Mouse (Mus musculus) effector memory CD4-positive, alpha-beta T cell, adult 7 months (primary cell): ENCODE data around the gene Olfr826. TPM values are rescaled to one million over a fixed set of nuclear protein-coding genes. Genes with fewer than 3 reads are reported as not detected.

Experiments
- polyA plus RNA-seq: library from polyadenylated mRNA; unstranded; fragments of 100-300 nt; shearing (Covaris generic); gene quantifications from one replicate; pipeline ENCODE4 v1.2.1, GENCODE M21; 2017

The Olfr826 gene
- not detected for polyA plus RNA-seq

GRCm38 (mm10) chr10:130184086-130184485 lies at the start of gene Olfr826:
Gene Olfr826, minus strand, starts transcription at chr10:130184186.

DNA sequence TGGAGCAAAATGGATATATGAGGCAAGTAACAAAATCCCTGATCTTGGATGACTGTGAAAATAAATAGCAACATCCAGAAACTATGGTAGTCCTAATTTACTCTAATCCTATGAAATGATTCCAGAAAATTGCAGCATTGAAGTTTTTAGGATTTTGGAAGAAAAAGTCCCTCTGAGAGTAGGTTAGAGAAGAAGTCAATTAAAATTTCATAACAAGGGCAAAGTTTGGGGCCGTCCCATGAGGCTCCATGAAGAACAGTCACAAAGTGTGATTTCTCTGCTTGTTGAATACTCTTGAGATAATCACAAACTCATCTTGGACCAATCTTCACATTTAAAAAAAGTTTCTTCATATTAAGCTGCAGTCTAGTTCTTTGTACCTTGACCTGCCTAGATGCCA lies 30.3 kb upstream of the Olfr826 start, which contains the start of gene Olfr827:
TSS of gene Olfr827 (minus strand) at position 101 of the 400 bp plus-strand sequence.

GRCm38 (mm10) chr10:130166666-130167065 lies 17.3 kb downstream of the Olfr826 start, which contains the start of gene Olfr825:
Gene Olfr825, minus strand, starts transcription at chr10:130166766.

GRCm38 (mm10) chr10:130129900-130130299 lies 54.1 kb downstream of the Olfr826 start, which contains the start of gene Olfr824:
Gene Olfr824, minus strand, starts transcription at chr10:130130000.

Other genes with a start within 250 kb of the Olfr826 start
- gene Olfr818, start 235.1 kb downstream of the Olfr826 start, polyA plus RNA-seq, result not detected
- not detected for gene Olfr819, start 216.9 kb downstream of the Olfr826 start, polyA plus RNA-seq
- not detected for gene Olfr247, start 208.0 kb downstream of the Olfr826 start, polyA plus RNA-seq
- gene Gm10310, start 199.1 kb downstream of the Olfr826 start, polyA plus RNA-seq, result 0.40 TPM
- gene Olfr820, start 171.6 kb downstream of the Olfr826 start, polyA plus RNA-seq, result not detected
- gene Olfr821, start 153.8 kb downstream of the Olfr826 start, polyA plus RNA-seq, result not detected
- not detected for gene Olfr822, start 113.0 kb downstream of the Olfr826 start, polyA plus RNA-seq
- not detected for gene Olfr823, start 68.8 kb downstream of the Olfr826 start, polyA plus RNA-seq
- not detected for gene Olfr824, start 54.2 kb downstream of the Olfr826 start, polyA plus RNA-seq
- not detected for gene Olfr825, start 17.4 kb downstream of the Olfr826 start, polyA plus RNA-seq
- not detected for gene Olfr827, start 30.2 kb upstream of the Olfr826 start, polyA plus RNA-seq
- gene Neurod4, start 96.1 kb upstream of the Olfr826 start, polyA plus RNA-seq, result not detected
- 172 TPM for gene Tespa1, start 138.7 kb upstream of the Olfr826 start, polyA plus RNA-seq
- gene Vmn2r84, start 210.1 kb upstream of the Olfr826 start, polyA plus RNA-seq, result 0.27 TPM
- not detected for gene Vmn2r85, start 245.5 kb upstream of the Olfr826 start, polyA plus RNA-seq